Mouse (Mus musculus): ENCODE measurements at regions not wholly inside any gene's neighbourhood (a gene's known extent, or its start where the extent isn't known, plus 50 kb on each side); places are given as distances from the start of the nearest gene placed in this dataset.
A peak's percentile ranks its signal among the peaks of the same experiment; 100 is the strongest.

DNA sequence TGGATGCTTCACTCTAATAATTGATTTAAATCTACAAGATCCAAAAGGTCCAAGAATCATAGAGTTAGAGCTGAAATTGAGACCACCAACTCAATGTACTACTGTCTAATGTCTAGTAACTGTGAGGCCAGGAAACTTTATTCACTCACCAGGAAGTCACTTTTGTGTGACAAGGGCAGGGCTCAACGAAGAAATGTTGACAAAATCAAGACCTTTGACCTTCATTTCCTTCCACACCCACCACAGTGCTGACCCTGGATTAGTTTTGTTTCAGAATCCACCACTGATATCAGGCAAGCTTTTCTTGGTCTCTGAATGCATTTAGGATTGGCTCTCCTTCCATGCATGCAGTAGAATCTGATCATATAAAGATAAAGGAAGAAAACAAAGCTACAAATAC lies 487.5 kb upstream of the Gm26657 start:
- no peak for DNase-seq

DNA sequence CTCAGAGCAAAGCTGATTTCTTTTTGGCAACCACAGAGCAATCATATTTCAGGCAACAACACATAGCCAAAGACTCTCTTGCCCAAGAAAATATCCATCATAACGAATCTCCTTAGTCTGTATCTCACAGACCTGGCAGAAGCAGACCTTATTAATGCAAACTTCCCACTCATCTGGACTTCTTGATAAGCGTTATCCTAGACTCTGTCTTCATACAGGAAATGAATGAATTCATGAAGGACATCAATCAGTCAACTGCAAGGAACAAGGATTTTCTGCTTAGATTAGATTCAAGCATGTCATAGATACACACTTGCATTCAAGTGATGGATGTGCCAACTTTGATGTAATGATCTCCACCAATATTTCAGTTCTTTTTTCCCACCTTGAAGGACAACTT lies 488.1 kb upstream of the Gm26657 start:
- DNase-seq, result no peak

DNA sequence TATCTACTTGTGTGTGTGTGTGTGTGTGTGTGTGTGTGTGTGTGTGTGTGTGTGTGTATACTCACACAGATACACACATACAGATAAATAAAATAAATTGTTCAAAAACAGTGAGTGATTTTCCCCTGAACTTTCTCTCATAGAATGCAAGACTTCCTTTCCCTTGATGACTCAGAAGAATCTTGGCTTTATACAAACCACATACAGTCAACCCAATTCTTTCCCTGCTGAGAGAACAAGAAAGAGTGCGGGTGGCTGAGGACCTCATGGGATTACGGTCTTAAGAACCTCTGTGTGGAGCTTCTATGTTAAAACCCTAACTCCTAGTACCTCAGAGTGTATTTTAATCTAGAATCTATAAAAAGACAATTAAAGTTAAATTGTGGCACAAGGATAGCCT lies 489.3 kb upstream of the Gm26657 start:
- no peak for DNase-seq

DNA sequence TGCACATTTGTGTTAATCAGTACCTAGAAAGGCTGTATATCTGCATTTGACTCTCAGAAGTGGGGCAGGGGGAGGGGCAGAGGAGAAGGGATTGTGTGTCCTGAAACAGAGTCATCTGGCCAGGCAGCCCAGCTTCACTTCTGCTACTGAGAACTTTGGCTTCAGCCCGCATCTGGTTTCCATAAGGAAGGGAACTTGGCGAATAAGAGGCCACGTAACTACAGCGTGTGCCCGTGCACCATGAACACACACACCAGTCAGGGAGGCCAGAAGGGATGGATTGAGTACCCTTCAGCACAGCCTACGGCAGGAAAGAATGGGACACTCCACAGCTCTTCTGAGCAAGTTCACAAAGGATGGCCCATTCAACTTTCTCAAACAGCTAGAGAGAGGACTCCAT lies 496.0 kb upstream of the Gm26657 start:
- no peak for DNase-seq

DNA sequence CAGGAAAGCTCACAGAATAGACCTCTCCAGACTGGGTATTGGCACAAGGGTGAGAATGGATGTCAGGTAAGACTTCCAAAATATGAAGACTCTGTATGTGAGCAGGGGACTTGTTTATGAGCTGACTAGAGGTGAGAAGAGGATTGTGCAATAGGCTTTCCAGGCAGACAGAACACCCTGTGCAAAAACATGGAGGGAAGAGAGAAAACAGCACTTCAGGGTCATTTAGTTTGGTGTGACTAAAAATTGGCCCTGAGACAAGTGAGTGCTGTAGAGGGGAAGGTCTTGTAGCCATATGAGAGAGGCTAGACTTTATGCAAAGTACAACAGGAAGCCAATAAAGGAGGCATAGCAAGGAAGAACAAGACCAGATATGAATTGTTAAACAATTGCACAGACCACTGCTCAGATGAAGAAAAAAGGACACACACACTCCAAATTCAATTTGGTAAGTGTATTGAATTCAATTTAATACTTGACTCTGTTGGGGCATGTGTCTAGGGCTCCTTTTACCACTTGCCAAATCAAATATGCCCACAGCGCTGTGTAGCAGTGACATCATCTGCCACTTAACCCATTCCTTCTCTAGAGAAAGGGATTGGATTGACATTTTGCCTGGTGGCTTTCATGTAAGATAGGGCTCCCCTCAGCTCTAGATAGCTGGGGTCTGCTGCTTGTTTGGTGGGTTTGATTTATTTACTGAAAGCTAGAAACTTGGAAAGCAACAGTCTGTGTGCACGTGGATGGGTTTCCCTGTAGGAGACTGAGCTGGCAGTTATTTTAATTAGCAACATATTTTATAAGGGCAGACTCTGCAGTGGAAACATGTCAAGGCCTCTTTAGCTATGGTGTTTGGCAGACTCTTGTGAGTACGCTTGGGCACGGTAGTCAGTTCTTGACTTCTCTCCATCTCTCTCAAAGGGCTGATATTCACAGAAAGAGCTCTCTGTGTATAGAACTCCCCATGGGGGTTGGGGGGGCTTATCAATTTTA lies 501.1 kb upstream of the Gm26657 start:
- no peak for DNase-seq

DNA sequence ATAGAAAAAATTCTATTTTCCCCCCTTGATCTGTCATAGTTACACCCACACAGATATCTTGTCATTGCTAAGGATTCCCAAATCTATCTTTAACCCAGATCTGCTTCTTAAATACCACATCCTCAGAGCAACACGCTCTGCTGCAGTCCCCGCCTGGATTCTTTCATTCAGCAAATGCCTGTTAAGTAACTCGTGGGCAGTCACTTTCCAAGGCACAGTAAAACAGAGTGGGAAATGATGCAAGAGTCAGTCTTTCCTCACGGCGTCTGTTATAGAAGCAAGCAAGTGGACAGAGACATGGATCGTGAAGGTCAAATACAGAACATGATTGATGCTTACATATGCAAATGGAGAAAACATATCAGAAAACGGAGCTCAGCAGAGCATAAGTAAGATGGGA lies 508.5 kb upstream of the Gm26657 start:
- DNase-seq, result no peak

DNA sequence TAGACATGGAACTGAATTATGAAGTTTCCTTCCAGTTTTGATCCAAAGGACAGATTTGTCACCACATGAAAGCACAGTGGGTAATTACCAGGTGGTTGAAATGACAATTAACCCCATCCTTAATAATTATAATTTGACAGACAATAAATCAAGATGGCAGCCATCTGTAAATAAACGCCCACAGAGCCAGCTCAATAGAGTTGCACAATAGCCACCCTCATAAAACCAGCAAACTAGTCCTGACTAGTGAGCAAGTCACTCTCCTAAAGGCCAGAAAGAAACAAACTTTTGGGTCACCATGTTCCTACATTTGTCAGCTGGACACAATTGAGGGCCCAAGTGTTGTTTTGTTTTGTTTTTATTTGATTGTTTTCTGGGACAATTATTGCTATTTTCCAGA lies 509.4 kb upstream of the Gm26657 start:
- DNase-seq, result no peak

DNA sequence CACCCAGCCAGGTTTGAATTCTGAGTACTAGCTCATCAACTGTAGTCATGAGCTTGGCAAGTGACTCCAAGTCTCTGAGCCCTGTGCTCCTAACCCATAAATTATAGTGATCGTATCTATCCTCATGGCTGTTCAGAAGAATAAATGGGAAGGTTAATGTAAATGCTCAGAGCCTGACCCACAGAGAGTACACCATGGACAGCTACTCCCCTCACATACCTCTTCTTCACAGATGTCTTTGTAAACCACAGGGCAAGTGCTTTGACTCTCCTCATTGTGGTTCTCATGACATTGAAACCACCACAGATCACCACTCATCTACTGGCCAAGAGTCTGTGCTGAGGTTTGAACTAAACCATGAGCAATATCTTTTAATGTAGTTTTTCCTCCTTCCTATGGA lies 513.4 kb upstream of the Gm26657 start:
- DNase-seq, result no peak

DNA sequence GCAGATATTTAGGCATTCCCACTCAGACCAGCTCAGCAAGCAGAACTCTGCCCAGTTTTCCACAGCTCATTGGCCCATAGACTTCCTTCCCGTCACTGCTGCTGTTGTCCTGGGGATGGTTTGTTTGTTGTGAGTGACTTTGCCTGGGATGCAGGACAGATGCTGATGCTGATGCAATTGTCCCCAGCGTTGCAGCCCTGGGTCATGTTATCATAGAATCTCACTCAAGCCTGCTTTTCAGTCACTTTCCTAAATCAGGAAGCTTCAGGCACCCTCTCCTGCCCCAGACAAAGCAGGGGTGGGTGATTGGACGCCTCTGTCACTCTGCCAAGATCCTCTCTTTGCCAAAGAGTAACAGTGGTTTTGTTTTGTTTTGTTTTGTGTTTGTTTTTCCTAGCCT lies 515.3 kb upstream of the Gm26657 start:
- no peak for DNase-seq

DNA sequence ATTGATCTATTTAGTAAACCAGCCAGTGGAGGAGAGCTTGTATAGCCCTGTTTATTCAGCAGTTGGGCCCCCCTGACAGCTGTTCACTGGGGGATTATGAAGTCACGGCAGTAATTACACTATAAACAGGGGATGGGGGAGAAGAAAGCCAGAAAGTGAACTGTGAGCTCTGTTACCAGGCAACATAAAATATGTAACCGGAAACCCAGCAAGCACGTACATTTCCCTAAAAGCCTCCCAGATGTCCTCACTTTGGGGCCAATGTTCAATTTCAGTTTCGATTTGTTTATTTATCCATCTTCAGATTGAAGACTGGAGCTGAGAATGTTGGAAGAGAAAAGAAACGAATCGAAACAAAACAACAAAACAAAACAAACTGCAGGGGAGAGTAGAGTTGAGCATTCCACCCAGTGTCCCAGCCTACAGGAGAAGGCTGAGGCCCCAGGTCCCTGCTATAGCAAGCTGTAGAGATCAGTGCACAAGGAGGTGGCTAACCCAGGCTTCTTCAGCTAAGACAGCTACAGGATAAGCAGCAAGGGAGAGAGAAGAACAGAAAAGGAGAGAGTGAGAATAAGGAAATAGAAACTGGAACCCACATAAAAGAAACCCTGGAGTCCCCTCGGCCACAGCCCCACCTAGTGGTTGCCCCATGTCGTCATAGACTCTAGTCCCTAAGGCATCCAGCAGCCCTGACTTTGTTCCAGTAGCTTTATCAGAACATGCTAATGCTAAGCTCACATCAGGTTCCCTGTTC lies 517.7 kb upstream of the Gm26657 start:
- DNase-seq, result peak; percentile 56 to 78

DNA sequence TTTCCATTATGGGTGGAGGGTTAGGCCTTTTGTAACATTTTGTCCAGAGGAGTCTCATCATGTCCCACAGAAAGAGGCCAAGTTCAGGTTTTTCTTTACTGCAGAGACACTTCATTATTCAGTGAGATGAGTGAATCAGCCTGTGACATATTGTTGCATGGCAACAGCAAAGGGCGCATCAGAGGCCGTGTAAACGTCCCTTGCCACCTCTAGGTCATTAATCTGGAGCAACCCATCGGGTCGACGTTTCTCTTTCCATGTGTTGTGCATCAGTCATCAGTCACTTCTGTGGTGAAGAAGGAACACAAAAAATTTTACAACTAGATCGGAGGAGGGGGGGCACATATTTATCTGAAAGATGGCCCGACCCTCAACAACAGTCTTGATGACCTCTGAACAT lies 519.3 kb upstream of the Gm26657 start:
- DNase-seq, result no peak

DNA sequence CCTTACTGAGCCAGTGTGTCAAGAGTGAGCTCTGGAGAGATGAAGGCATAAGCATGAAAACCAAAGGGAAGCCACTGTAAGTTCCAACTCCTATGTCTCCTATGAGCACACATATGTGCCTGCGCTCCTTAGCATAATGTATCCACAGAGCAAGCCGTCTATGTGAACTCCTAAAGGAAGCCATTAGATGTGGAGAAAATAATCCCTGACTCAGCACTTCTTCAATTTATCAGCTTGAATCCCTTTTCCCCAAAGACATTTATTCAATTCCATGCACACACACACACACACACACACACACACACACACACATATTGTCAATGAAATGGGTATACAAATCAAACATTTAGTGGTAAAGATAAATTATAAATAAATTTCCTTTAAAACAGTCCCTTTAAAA lies 530.4 kb upstream of the Gm26657 start:
- no peak for DNase-seq

DNA sequence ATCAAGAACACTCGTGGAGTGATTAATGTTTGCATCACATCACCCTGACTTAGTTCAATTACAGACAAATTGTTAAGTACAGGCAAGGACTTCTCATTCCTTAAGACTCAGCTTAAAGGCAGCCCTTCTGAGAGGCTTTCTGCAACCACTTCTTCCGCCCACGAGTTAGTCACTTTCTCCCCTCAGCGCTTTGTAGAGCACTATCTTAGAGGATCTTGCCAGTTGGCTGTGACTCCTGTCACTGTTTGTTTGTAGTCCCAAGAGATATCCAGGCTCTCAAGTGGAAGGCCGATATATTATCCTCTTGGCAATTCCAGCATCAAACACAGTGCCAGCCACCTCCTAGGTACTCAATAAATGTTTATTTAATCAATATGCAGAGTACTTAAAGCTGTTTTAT lies 532.1 kb upstream of the Gm26657 start:
- DNase-seq, result no peak

DNA sequence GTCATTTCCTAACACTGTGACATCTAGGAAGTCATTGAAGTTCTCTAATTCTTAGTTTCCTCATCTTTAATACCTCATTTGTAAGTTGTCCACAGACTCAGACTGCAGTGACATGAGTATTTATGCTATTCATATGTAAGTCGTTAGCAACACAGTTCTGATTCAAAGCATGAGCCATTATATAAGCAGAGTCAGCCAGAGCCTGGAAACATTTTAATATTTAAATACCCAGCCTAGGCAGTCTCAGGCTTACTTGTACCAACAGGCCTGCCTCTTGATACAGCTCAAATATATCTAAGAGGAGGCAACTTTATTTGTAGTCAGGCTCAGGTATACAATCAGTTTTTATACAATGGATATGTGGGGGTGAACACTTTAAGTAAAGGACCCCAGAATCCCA lies 534.8 kb upstream of the Gm26657 start:
- no peak for DNase-seq

DNA sequence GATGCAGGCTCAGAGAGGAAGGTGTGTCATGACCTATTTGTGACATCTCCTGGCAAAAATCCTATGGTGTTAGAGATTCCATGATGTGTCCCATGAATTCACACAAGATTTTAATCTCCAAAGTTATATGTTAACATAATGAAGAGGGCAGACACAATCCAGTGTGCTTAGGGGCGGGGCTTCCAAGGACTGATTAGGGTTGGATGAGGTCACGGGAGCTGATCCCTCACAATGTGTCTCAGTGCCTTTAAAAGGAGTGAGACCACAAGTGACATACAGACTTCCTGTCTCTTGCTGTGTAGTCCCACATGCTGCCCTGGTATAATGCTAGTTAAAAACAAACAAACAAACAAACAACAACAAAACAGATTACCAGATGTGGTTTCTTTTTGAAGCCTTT lies 546.5 kb upstream of the Gm26657 start:
- no peak for DNase-seq

DNA sequence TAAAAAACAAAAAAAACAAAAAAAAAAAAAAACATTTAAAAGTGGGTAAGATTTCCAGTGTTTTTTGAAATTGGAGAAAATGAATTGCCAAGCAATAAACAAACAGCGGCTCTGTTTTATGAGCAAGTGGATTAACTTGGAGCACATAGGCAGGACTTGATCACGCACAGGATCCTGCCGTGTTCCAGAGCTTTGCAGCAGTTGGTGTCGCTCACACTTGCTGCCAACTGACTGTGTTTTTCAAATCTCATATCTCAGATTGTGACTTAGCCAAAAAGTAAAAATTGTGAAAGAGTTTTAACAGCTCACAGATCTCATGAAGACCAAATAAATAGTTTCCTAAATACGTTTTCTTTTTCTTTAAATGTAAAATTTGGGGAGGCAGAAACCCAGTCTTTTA lies 547.4 kb upstream of the Gm26657 start:
- no peak for DNase-seq

DNA sequence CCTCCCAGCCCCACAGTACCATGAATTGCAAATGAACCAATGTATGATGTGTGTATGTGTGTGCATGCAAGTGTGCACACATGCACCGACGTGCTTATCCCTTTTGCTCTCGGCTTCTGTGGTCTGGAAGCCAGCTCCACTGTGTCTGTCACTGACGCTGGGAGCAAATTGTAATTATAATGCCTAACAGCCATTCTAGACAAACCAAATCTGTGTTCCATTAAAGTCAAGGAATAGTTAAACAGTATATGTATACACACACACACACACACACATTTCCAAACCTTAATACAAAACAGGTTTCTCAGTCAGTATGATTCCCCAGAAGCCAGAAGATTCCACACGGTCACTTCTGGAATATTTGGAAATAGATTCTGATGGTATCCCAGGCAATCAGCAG lies 560.3 kb upstream of the Gm26657 start:
- no peak for DNase-seq

DNA sequence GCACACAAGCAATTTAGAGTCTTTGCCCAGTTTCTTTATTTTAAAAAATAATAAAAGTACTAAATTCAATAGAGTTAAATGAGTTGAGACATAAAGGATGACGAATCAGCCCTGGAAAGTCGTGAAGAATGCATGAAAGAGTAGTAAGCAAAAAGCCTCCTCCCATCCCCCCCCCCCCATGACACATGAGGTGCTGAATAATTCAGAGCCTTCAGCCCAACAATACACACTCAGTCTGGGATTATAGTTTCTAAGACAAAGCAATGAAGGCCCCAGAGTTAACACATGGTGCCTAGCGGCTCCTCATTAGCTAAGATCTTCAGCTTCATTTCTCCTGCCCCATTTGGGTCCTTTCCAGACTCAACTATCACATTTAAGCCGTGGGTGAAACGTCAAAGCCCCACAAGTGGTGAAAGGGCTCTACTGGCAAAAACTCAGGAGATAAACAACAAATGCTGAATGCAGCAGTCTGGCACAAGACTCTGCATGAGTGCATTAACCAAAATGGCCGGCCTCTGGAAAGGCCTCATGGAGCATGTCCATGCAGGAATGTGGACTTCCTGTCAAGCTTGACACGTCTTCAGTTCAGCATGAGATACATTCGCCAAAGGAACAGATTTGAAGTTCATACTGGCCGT lies 560.9 kb upstream of the Gm26657 start:
- DNase-seq, result no peak

DNA sequence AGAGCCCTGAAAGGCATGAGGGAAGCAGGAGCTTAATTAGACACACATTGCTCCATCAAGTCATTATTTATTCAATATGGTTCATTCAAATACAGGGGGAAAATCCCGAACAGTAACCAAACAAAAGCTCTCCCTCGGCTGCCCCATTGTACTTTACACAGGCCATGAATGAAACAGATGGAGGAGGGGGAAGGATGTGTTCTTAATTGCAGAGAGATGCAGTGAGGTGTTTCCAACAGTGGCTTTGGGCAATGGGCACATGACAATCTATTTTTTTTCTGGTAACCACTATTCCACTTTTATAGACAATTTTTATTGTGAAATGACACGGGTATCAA lies 578.6 kb upstream of the Gm26657 start:
- DNase-seq, result no peak

DNA sequence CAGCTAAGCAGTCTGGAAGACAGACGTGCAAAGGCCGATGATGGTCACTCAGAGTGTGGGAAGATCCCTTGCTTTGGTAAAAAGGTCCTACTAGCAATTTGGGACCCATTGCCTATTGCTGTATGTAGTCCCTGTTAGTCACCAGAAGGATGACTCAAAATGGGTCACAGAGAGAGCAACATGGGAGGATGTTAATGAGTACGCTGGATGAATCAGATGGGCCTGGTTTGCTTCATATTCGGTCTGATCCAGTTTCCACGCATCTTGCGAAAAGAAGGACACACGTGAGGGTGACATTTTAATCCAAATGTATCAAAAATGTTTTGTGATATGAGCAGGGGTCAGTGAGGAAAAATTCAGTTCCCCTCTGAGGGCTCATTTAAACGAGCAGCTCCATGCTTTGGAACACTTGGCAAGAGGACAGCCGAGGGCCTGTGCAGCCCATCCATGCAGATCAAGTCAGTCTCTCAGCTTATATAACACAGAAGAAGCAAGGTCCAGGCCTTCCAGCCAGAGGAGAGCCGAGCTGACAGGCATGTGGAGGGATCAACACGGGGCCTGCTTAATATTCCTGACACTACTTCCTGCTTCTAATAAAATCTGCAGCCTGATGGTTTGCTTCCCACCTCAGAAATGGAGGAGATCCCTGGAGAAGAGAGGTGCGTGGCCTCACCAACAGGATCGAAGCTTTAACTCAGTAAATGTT lies 579.2 kb upstream of the Gm26657 start:
- no peak for DNase-seq

DNA sequence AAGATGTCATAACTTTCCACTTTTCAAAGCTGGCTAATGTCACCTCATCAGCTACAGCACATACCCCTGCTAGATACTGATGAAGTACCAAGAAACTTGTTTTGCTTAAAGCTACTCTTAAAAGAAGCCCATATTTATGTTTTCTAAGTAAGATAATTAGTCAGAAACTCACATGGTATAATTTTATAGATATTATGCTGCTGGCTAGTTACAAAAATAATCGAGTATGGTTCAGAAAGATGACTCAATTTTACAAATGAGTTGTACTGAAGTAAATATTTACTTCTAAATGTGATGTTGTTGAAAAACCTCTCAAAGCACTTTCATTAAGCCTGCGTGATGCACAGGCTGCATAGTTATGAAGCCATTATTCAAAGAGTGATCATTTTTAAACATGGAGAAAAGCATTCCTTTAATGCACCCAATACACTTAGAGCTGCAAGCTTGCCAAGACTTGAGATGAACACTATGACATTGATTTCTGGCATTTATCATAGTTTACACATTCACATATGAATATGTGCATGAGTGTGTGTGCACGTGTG lies 582.3 kb upstream of the Gm26657 start:
- DNase-seq, result no peak

DNA sequence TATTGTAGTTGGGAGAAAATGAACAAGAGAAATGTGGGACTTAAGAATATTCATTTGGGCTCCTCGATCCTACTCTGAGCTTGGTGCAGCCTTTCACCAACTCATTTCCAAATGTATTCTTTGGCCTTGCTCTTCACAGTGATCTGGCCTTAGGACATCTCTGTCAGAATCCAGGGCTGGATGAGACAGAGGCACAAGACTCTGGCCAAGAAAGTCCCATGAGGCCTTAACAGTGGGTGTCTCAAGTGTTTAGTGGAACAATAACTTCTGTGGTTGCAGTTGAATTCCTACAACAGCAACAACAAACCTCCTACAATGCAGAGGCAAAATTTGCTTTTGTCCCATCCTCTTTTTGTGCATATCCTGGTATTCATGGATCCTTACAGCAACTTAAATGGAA lies 589.2 kb upstream of the Gm26657 start:
- DNase-seq, result no peak

DNA sequence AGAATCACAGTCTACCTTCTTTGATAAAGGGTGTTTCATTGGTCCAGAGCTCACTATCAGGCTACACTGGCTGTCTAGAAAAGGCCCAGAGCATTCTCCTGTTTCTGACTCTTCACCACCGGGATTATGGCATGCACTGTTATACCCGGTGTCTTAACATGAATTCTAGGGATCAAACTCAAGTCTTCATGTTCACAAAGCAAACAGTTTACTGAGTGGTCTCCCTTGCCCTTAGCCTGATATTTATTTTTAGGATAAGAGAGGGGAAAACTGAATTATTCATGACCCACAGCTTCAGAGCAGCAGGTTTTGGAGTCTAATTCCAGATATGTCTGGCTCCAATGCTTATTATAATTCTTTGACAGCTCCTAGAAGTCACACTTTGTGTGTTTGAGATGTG lies 596.0 kb upstream of the Gm26657 start:
- no peak for DNase-seq

Measured in spleen, adult 18-20 months (tissue).